Mouse (Mus musculus): Measurements from ENCODE around the gene Il5.

The Il5 gene

DNA sequence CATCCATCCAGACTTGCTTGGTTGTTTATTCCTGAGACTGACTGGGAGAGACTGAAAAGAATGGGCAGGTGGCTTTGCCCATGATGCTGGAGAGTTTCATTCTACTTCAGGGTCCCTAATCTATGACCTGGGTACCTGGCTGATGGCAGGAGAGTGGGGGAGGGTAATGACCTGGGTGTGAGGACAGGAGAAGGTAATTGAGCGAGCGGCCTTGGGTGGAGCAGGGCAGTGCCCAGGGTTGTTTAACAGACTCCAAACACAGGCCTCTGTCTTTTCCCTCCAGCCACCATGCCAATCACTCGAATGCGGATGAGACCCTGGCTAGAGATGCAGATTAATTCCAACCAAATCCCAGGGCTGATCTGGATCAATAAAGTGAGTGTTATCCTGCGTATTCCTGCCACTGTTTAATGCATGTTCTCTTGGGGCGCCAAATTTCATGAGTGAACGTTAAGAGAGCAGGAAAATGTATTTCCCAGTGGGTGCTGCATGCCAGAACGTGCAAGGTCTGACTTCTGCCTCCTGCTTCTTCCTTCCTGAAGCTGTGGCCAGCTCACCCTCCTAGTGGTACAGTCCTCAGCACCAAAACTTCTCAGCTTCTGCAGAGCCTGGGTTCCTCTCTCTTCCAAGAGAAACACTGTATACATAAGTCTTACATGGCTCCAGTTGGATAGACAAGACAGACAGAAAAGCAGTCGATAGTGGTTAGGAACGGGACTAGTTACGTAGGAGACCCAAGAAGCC, 50.6 kb downstream of the Il5 start:
- DNase-seq (ENCODE audit: low read depth), result no peak

- DNase-seq (ENCODE audit: low read depth), result no peak
These were observed 51.9 kb downstream of the Il5 start for GRCm38 (mm10) chr11:53772536-53772935.

GRCm38 (mm10) chr11:53773087-53773486, 52.5 kb downstream of the Il5 start, which contains the start of gene Gm17334:
Gene Gm17334 (minus strand): TSS chr11:53773187.
- DNase-seq (ENCODE audit: low read depth), result no peak

- DNase-seq (ENCODE audit: low read depth), result no peak
These were observed 53.2 kb downstream of the Il5 start for GRCm38 (mm10) chr11:53773641-53774360.
